Mouse (Mus musculus): ENCODE measurements around the gene Gm8220. TPM values are rescaled to one million over a fixed set of nuclear protein-coding genes. Genes with fewer than 3 reads are reported as not detected.
"Not testable (repeated sequence)": the region's sequence is repeated elsewhere in the genome, so short reads cannot be mapped to it uniquely, and the experiment has no call there.

Gm8220 gene
- not detected for total RNA-seq (2021)
- long read RNA-seq, experiment 1, result 0 reads
- long read RNA-seq, experiment 2, result 0 reads

GRCm38 (mm10) chr14:44285280-44285679, at the start of gene Gm8220:
TSS of gene Gm8220 (plus strand) at chr14:44285580.
- DNase-seq, result not testable (repeated sequence)

DNA sequence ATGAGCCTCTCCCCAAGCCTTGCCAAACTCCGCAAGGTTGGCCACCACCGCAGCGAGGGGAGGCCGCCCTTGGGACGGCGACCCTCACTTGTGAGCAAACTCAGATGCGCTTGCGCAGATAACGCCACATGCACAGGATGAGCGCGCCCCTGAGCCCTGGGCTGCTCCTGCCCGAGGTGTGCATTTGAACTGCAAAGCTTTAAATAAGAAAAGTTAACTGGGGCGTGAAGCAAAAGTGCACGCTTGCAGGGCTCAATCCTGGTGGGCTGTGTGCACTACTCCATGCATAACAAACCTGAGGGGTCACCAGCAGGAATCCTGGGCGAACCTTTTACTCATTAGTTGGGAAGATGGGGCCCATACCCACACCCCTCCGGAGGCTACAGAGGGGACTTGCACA, 37.3 kb upstream of the Gm8220 start:
- no peak for DNase-seq

DNA sequence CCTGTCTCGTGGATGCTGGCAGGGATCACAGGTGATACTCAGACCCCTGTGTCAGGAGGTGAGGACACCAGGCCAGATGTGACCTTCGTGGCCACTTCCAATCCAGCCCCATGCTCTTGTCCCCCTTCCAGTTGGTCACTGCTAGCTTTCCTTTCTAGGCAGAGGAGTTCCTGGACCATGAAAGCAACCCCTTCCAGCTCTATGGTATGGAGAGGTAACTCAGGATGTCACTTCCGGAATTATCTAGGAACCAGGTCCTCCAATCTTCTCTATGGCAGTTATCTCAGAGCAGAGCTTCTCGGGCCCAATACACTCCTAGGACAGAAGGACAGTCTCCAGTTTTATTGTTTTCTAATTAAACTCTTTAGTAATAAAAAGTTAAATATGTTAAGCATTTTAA, 26.7 kb downstream of the Gm8220 start:
- not testable (repeated sequence) for DNase-seq

- DNase-seq, result not testable (repeated sequence)
Observed at GRCm38 (mm10) chr14:44338484-44338883, 53.1 kb downstream of the Gm8220 start, which contains the start of gene Gm5930. TSS of gene Gm5930 (minus strand) at chr14:44338584.

Other genes starting within 250 kb of the Gm8220 start
- 1 to 10 TPM in 1 of 2 experiments, under 1 TPM in 1; 0.95 to 3.0 TPM for gene Ear2, start 182.9 kb upstream of the Gm8220 start, total RNA-seq (2021)
- not detected for gene Gm3327, start 161.7 kb upstream of the Gm8220 start, total RNA-seq (2021)
- not detected for gene Gm8212, start 87.9 kb upstream of the Gm8220 start, total RNA-seq (2021)
- gene 4930503E14Rik, start 72.3 kb upstream of the Gm8220 start, total RNA-seq (2021), result not detected
- gene Gm5930, start 53.0 kb downstream of the Gm8220 start, total RNA-seq (2021), result not detected
- gene Gm8229, start 79.8 kb downstream of the Gm8220 start, total RNA-seq (2021), result not detected
- not detected for gene Gm3371, start 125.1 kb downstream of the Gm8220 start, total RNA-seq (2021)
- not detected for gene Gm8232, start 148.1 kb downstream of the Gm8220 start, total RNA-seq (2021)
- gene BC061237, start 206.9 kb downstream of the Gm8220 start, total RNA-seq (2021), result not detected
- gene Gm17093, start 232.7 kb downstream of the Gm8220 start, total RNA-seq (2021), result not detected

Data from adrenal gland, postnatal 36 days (tissue).